Mouse (Mus musculus): Measurements from ENCODE around the gene Slc35e2. TPM values are rescaled to one million over a fixed set of nuclear protein-coding genes. Genes with fewer than 3 reads are reported as not detected.

Slc35e2 gene
- total and polyA plus RNA-seq, 3 experiments: 2.3 to 34.4 (median 23.3) TPM

DNA sequence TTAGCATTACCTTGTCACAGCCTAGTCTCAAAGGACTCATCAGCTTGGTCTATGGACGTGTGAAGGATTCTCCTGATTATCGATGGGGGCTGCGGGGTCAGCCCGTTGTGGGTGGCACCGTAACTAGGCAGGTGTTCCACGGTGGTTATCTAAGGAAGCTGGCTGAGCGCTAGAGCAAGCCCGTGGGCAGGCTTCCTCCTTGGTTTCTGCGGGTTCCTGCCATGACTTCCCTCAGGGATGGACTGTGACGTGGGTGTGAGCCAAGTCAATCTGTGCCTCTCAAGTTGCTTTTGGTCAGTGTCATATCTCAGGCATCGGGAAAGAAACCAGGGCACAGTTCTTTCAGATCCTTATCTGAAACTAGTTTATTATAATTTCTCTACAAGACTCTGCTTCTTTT, 26.3 kb upstream of the Slc35e2 start:
- Histone ChIP-seq H3K4me1 (ENCODE audit: insufficient read depth, low read depth, low read length) (peaks cover 30% of the 10 kb centered on the region), H3K9me3 (replicated peaks) (no peaks in the 10 kb centered on the region), H3K36me3 (replicated peaks) (peaks cover 76% of the 10 kb centered on the region), H3K27me3 (ENCODE audit: insufficient read depth, low read length) (no peaks in the 10 kb centered on the region), H3K4me3 (ENCODE audit: low read depth, low read length) (no peak overlapping the region)
- no peak for DNase-seq (ENCODE audit: low spot score)
- no peak for ATAC-seq (ENCODE audit: extremely low read depth, insufficient number of reproducible peaks, low FRiP score, poor library complexity, severe bottlenecking)
- TF ChIP-seq GATA2 (IDR thresholded peaks at IDR 0.05; ENCODE audit: borderline replicate concordance, low read depth, low read length): no peak
- no peak for TF ChIP-seq GATA1 (IDR thresholded peaks at IDR 0.05; ENCODE audit: borderline replicate concordance, low read length)
- no peak for TF ChIP-seq POLR2AphosphoS5 (IDR thresholded peaks at IDR 0.05; ENCODE audit: insufficient replicate concordance, low read depth, low read length)
- TF ChIP-seq CTCF (IDR thresholded peaks at IDR 0.05; ENCODE audit: low read depth, low read length): no peak
- no peak for TF ChIP-seq TAL1 (conservative IDR thresholded peaks at IDR 0.05; ENCODE audit: low read depth, low read length)

DNA sequence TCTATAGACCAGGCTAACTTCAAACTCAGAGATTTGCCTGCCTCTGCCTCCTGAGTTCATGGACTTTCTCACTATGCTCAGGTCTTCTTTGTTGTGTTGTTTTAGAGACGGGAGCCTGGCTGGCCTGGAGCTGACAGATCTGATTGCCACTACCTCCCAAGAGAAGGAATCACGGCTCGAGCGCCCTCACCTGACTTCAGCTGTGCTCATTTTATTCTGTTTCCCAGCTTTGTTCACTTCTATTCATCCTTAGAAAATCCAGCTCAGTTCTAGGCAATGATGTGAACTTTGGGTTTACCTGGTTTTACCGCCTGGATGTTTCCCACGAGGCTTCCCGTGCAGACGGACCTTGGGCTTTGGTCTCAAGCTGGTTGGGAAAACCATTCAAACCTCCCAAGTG, 25.7 kb upstream of the Slc35e2 start:
- no peak for DNase-seq (ENCODE audit: low spot score)
- Histone ChIP-seq H3K4me3 (ENCODE audit: low read depth, low read length) (no peak overlapping the region), H3K4me1 (ENCODE audit: insufficient read depth, low read depth, low read length) (peaks cover 34% of the 10 kb centered on the region), H3K27me3 (ENCODE audit: insufficient read depth, low read length) (no peaks in the 10 kb centered on the region), H3K9me3 (replicated peaks) (no peaks in the 10 kb centered on the region), H3K36me3 (replicated peaks) (peaks cover 80% of the 10 kb centered on the region)
- no peak for ATAC-seq (ENCODE audit: extremely low read depth, insufficient number of reproducible peaks, low FRiP score, poor library complexity, severe bottlenecking)
- TF ChIP-seq GATA2 (IDR thresholded peaks at IDR 0.05; ENCODE audit: borderline replicate concordance, low read depth, low read length) (no peak), GATA1 (IDR thresholded peaks at IDR 0.05; ENCODE audit: borderline replicate concordance, low read length) (no peak), CTCF (IDR thresholded peaks at IDR 0.05; ENCODE audit: low read depth, low read length) (no peak)

DNA sequence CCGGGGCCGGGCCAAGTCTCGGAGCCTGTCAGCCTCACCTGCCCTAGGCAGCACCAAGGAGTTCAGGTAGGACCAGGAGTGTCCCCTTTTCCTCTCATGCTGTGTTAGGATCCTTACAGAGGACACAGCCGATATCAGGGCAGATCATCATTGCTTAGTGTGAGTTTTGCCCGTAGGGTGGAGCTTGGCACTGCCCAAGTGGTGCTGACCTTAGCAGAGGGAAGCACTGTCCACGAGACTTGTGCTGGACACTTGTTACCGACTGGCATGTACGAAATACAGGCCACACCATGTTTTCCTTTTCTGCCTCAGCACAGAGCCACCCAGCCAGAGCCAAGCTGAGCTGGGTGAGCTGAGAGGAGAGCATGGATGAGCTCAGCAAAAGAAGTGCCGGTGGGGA, 24.1 kb upstream of the Slc35e2 start:
- H3K27me3 ChIP-seq (ENCODE audit: insufficient read depth, low read length): no peaks in the 10 kb centered on the region
- no peaks in the 10 kb centered on the region for H3K9me3 ChIP-seq (replicated peaks)
- no peak for TF ChIP-seq GATA1 (IDR thresholded peaks at IDR 0.05; ENCODE audit: borderline replicate concordance, low read length)
- no peak overlapping the region for H3K4me3 ChIP-seq (ENCODE audit: low read depth, low read length)
- no peak for DNase-seq (ENCODE audit: low spot score)
- peaks cover 30% of the 10 kb centered on the region for H3K4me1 ChIP-seq (ENCODE audit: insufficient read depth, low read depth, low read length)
- peaks cover 80% of the 10 kb centered on the region for H3K36me3 ChIP-seq (replicated peaks)
- ATAC-seq (ENCODE audit: extremely low read depth, insufficient number of reproducible peaks, low FRiP score, poor library complexity, severe bottlenecking): no peak

DNA sequence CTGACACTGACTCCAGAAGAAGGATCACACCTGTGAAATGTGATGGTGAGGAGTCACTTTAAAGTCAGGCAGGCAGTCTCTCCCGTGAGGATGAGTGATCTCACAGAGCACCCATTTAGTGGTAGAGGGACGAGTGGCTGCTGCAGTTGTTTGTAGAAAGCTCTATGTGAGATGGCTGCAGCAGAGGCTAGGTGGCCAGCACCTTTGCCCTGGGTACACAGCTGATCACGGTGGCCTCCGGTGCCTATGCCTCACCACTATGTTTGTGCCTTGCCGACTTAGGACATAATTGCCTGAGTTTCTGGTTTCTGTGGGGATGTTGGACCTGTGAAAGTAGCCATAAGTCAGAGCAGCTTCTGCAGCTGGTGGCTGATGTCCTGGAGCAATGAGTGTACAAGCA, 23.5 kb upstream of the Slc35e2 start:
- no peak overlapping the region for H3K4me3 ChIP-seq (ENCODE audit: low read depth, low read length)
- DNase-seq (ENCODE audit: low spot score) (no peak), ATAC-seq (ENCODE audit: extremely low read depth, insufficient number of reproducible peaks, low FRiP score, poor library complexity, severe bottlenecking) (no peak)
- no peaks in the 10 kb centered on the region for H3K27me3 ChIP-seq (ENCODE audit: insufficient read depth, low read length)
- H3K9me3 ChIP-seq (replicated peaks): no peaks in the 10 kb centered on the region
- TF ChIP-seq GATA2 (IDR thresholded peaks at IDR 0.05; ENCODE audit: borderline replicate concordance, low read depth, low read length) (no peak), POLR2AphosphoS5 (IDR thresholded peaks at IDR 0.05; ENCODE audit: insufficient replicate concordance, low read depth, low read length) (no peak), GATA1 (IDR thresholded peaks at IDR 0.05; ENCODE audit: borderline replicate concordance, low read length) (no peak), TAL1 (conservative IDR thresholded peaks at IDR 0.05; ENCODE audit: low read depth, low read length) (no peak), CTCF (IDR thresholded peaks at IDR 0.05; ENCODE audit: low read depth, low read length) (no peak)
- H3K4me1 ChIP-seq (ENCODE audit: insufficient read depth, low read depth, low read length): peaks cover 34% of the 10 kb centered on the region
- peaks cover 83% of the 10 kb centered on the region for H3K36me3 ChIP-seq (replicated peaks)

DNA sequence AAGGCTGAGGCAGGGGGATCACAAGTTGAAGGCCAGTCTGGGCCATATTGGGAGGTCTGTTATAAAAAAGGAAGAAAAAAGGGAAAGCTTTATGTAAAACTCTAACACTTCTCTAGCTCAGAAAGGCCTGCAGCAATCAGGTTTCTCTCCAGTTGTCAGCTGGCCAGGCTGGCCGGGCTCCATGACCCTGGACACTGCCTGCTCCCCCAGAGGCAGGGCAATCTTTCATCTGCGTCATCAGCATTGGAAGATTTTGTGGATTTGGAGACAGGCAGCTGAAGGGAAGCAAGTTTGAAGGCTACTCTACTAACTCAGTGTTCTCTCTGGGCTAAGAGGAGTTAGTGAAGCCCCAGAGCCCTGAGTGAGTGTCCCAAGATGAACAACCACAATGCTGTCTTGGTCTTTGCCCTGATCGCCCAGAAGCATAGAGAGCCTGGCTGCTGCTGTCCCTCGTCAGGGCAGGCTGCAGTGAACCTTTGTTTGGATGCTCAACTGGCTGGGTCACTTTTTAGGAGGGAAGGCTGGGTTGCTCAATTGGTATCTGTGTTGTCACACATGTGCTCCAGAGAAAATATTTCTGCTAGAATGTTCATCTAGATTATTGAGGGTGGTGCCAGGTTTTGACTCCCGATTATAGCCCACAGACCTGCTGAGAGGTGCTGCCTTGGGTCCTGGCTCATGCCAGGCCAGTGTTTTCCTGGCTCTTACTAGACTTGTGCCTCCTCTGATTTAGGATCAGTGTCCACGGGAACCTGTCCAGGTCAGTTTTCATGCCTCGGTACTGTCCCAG, 22.7 kb upstream of the Slc35e2 start:
- no peaks in the 10 kb centered on the region for H3K27me3 ChIP-seq (ENCODE audit: insufficient read depth, low read length)
- no peak for DNase-seq (ENCODE audit: low spot score)
- H3K4me3 ChIP-seq (ENCODE audit: low read depth, low read length): no peak overlapping the region
- H3K4me1 ChIP-seq (ENCODE audit: insufficient read depth, low read depth, low read length): peaks cover 29% of the 10 kb centered on the region
- peaks cover 84% of the 10 kb centered on the region for H3K36me3 ChIP-seq (replicated peaks)
- TF ChIP-seq POLR2AphosphoS5 (IDR thresholded peaks at IDR 0.05; ENCODE audit: insufficient replicate concordance, low read depth, low read length) (no peak), TAL1 (conservative IDR thresholded peaks at IDR 0.05; ENCODE audit: low read depth, low read length) (no peak), GATA2 (IDR thresholded peaks at IDR 0.05; ENCODE audit: borderline replicate concordance, low read depth, low read length) (no peak)
- no peaks in the 10 kb centered on the region for H3K9me3 ChIP-seq (replicated peaks)
- ATAC-seq (ENCODE audit: extremely low read depth, insufficient number of reproducible peaks, low FRiP score, poor library complexity, severe bottlenecking): no peak

DNA sequence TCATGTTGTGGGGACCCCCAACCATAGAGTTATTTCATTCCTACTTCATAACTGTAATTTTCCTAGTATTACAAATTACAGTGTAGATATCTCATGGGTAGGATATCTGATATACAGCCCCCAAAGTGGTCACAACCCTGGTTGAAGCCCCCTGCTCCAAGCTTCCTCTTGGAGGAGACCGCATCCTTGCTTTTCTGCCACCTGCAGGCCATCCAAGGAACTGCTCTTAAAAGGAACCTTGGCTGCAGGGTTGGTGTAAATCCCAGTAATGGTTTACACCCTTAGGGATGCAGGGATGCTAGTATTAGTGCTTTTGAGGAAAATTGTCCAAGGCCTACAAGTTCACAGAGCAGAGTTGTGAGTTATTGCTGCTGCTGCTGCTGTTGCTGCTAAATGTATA, 20.8 kb upstream of the Slc35e2 start:
- no peaks in the 10 kb centered on the region for H3K27me3 ChIP-seq (ENCODE audit: insufficient read depth, low read length)
- H3K4me1 ChIP-seq (ENCODE audit: insufficient read depth, low read depth, low read length): peaks cover 18% of the 10 kb centered on the region
- DNase-seq (ENCODE audit: low spot score) (peak; percentile 43), ATAC-seq (ENCODE audit: extremely low read depth, insufficient number of reproducible peaks, low FRiP score, poor library complexity, severe bottlenecking) (no peak)
- no peaks in the 10 kb centered on the region for H3K9me3 ChIP-seq (replicated peaks)
- peaks cover 92% of the 10 kb centered on the region for H3K36me3 ChIP-seq (replicated peaks)
- TF ChIP-seq TAL1 (conservative IDR thresholded peaks at IDR 0.05; ENCODE audit: low read depth, low read length) (no peak), CTCF (IDR thresholded peaks at IDR 0.05; ENCODE audit: low read depth, low read length) (peak; percentile 79)
- no peak overlapping the region for H3K4me3 ChIP-seq (ENCODE audit: low read depth, low read length)

Measured in G1E (cell line).